Mouse (Mus musculus) heart, postnatal 0 days (tissue): Measurements from ENCODE around the gene Hmgb1. TPM values are rescaled to one million over a fixed set of nuclear protein-coding genes. Genes with fewer than 3 reads are reported as not detected.

Experiments used
- ATAC-seq: fragments of 200-750 bp; cut with Nextera tagmentation; 2 replicates; pipeline ENCODE4 v1.8.0; 2017; ENCODE audit warnings: low read depth, moderate number of reproducible peaks, moderate library complexity; ENCODE audit not compliant: insufficient read depth
- DNase-seq: peaks from one replicate; pipeline ENCODE4 v3.0.0-alpha.2; 2016; ENCODE audit warnings: low spot score
- H3K27ac ChIP-seq: fragments of 300-500 bp; sonication (generic); 2 replicates; pipeline ENCODE4 v1.5.1; 2014; ENCODE audit warnings: low read depth, mild to moderate bottlenecking
- H3K27me3 ChIP-seq: fragments of 300-500 bp; sonication (generic); 2 replicates; pipeline ENCODE4 v1.6.1; 2014; ENCODE audit warnings: low read length, mixed read lengths; ENCODE audit not compliant: control insufficient read depth, insufficient read depth
- H3K36me3 ChIP-seq: fragments of 300-500 bp; sonication (generic); replicated peaks from 2 replicates; pipeline ENCODE4 v1.6.1; 2014; ENCODE audit warnings: low read length, mixed read lengths; ENCODE audit not compliant: control insufficient read depth, insufficient read depth
- H3K4me1 ChIP-seq: fragments of 300-500 bp; sonication (generic); 2 replicates; pipeline ENCODE4 v1.6.1; 2014; ENCODE audit warnings: antibody characterized with exemption; ENCODE audit not compliant: control insufficient read depth, insufficient read depth
- H3K4me2 ChIP-seq: fragments of 300-500 bp; sonication (generic); 2 replicates; pipeline ENCODE4 v1.6.1; 2014; ENCODE audit warnings: low read depth, mild to moderate bottlenecking, low read length, moderate library complexity
- H3K4me3 ChIP-seq: fragments of 300-500 bp; sonication (generic); 2 replicates; pipeline ENCODE4 v1.5.1; 2014; ENCODE audit warnings: low read depth, low read length
- H3K9ac ChIP-seq: fragments of 300-500 bp; sonication (generic); replicated peaks from 2 replicates; pipeline ENCODE4 v1.6.1; 2014; ENCODE audit warnings: low read depth, low read length, mixed read lengths
- H3K9me3 ChIP-seq: fragments of 300-500 bp; sonication (generic); replicated peaks from 2 replicates; pipeline ENCODE4 v1.6.1; 2016; ENCODE audit warnings: low read length; ENCODE audit not compliant: control insufficient read depth
- CTCF ChIP-seq: IDR thresholded peaks from 2 replicates; pipeline ENCODE4 v1.5.1; 2016; ENCODE audit warnings: antibody characterized with exemption, control low read depth, low read depth
- EP300 ChIP-seq: IDR thresholded peaks from 2 replicates; pipeline ENCODE4 v1.6.1; 2016; ENCODE audit warnings: antibody characterized with exemption, low read depth
- WGBS: fragments of 180-500 bp; shearing (Covaris S2); extraction: QIAGEN DNeasy Blood & Tissue Kit; methylation state at CpG from one replicate; pipeline ENCODE4 v1.1.7; 2014; 5-methylcytosine and 5-hydroxymethylcytosine counted together
- polyA plus RNA-seq: library from polyadenylated mRNA; unstranded; fragments of >200 nt; fragmentation: Nextera tagmentation; extraction: Ambion mirVana; gene quantifications from 2 replicates; pipeline ENCODE4 v1.2.1, GENCODE M21; 2015
- total RNA-seq: library from RNA; depleted of rRNA; stranded (reverse); fragments of >200 nt; gene quantifications from 2 replicates; pipeline ENCODE4 v1.2.3, GENCODE M21; 2014; ENCODE audit warnings: low replicate concordance

Gene Hmgb1
- total and polyA plus RNA-seq, 2 experiments from 2014 or later: 107 to 540 TPM

- Histone ChIP-seq H3K9ac (peak overlapping the region; percentile 80), H3K9me3 (no peaks in the 10 kb centered on the region), H3K4me3 (peak overlapping the region; percentile 71), H3K27me3 (no peaks in the 10 kb centered on the region), H3K4me1 (peaks cover 10% of the 10 kb centered on the region), H3K27ac (peak overlapping the region; percentile 99), H3K36me3 (no peaks in the 10 kb centered on the region), H3K4me2 (peak overlapping the region; percentile 67)
- TF ChIP-seq CTCF: no peak
- no peak for TF ChIP-seq EP300
- peak; percentile 36 for ATAC-seq
- peak; percentile 71 for DNase-seq
- WGBS: under 1% methylated on average over 13 of the region's 13 CpGs
These were observed 577 bp downstream of the Hmgb1 start for GRCm38 (mm10) chr5:149183721-149184103.

DNA sequence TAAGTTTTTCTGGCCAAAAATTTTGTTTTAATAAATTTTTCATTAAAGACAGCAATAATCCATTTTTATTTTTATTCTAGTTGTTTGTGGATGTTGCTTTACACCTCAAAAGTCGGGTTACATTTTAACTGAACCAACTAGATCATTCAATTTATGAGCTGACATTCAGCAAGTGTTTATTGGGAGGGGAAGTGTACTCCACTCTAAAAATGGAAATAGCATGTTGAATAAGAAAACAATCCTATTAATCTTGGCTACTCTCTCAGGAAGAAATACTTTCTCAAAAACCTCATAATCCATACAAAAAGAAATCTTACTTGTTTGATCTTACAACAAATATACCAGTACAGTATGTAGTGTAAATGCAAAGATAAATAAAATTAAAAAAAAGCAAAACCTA is 1.2 kb downstream of the Hmgb1 start:
- 32% methylated on average over 1 of the region's 1 CpGs for WGBS
- Histone ChIP-seq H3K4me2 (peak overlapping the region; percentile 67), H3K27ac (peak overlapping the region; percentile 99), H3K9me3 (no peaks in the 10 kb centered on the region), H3K9ac (peak overlapping the region; percentile 80), H3K4me3 (peak overlapping the region; percentile 71), H3K36me3 (no peaks in the 10 kb centered on the region), H3K4me1 (peaks cover 10% of the 10 kb centered on the region), H3K27me3 (no peaks in the 10 kb centered on the region)
- TF ChIP-seq EP300 (no peak), CTCF (no peak)
- ATAC-seq: no peak
- DNase-seq: peak; percentile 8

GRCm38 (mm10) chr5:149182186-149182870 is 2.0 kb downstream of the Hmgb1 start:
- H3K27ac ChIP-seq: no peak overlapping the region
- no peak overlapping the region for H3K9ac ChIP-seq
- DNase-seq: no peak
- no peak overlapping the region for H3K4me3 ChIP-seq
- no peak for TF ChIP-seq CTCF
- no peak for TF ChIP-seq EP300
- H3K9me3 ChIP-seq: no peaks in the 10 kb centered on the region
- H3K27me3 ChIP-seq: no peaks in the 10 kb centered on the region
- no peaks in the 10 kb centered on the region for H3K36me3 ChIP-seq
- peaks cover 10% of the 10 kb centered on the region for H3K4me1 ChIP-seq
- 81% methylated on average over 5 of the region's 5 CpGs for WGBS
- no peak for ATAC-seq
- H3K4me2 ChIP-seq: no peak overlapping the region

- H3K4me3 ChIP-seq: no peak overlapping the region
- DNase-seq (no peak), ATAC-seq (no peak)
- no peak overlapping the region for H3K27ac ChIP-seq
- 0 out of 2 replicates have a peak, but pooled peaks cover 3% of the 10 kb centered on the region for H3K4me1 ChIP-seq
- H3K9ac ChIP-seq: no peak overlapping the region
- H3K36me3 ChIP-seq: no peaks in the 10 kb centered on the region
- no peak overlapping the region for H3K4me2 ChIP-seq
- no peaks in the 10 kb centered on the region for H3K9me3 ChIP-seq
- TF ChIP-seq EP300 (no peak), CTCF (no peak)
- 76% methylated on average over 3 of the region's 3 CpGs for WGBS
- H3K27me3 ChIP-seq: no peaks in the 10 kb centered on the region
These were observed 4.5 kb downstream of the Hmgb1 start for GRCm38 (mm10) chr5:149179826-149180225.

DNA sequence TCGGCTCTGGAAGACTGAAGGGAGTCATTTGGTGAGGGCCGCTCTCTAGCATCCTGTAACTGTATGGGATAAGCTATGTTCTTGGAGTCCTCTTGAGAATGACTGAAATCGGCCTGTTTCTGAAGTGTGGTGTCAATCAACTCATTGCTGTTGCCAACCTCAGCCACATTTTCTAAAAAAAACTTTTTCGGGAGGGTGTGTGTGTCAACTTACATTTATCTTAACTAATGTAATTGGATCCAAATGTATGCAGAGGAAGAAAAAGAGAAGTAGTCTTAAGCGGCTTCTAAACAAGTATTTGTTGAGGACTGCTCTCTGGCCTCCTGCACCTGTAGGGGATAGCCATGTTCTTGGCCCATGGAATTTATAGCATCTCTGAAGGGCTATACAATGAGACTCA is 6.2 kb downstream of the Hmgb1 start:
- ATAC-seq: no peak
- H3K36me3 ChIP-seq: no peaks in the 10 kb centered on the region
- WGBS: 76% methylated on average over 5 of the region's 5 CpGs

DNA sequence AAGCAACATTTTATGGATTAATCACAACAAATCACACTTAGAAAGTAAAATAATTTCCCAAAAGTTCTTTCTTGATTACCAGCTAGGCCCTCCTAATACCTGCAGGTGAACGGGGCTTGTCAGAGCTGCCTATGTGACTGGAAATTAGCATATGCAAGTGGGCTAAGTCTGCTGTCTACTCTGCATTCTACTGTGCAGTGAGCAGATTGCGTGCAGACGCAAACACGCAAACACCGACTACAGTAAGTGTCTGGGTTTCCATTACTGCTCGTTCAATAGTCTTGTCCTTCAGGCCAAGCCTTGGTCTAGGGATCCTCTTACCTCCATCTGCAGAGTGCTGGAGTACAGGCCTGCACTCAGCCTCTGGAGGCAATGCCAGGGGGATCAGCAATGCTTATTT is 8.6 kb downstream of the Hmgb1 start:
- Histone ChIP-seq H3K4me3 (no peak overlapping the region), H3K36me3 (no peaks in the 10 kb centered on the region), H3K9me3 (no peaks in the 10 kb centered on the region), H3K9ac (no peak overlapping the region), H3K4me1 (no peaks in the 10 kb centered on the region), H3K4me2 (no peak overlapping the region), H3K27ac (no peak overlapping the region), H3K27me3 (no peaks in the 10 kb centered on the region)
- ATAC-seq: no peak
- WGBS: 87% methylated on average over 6 of the region's 6 CpGs
- TF ChIP-seq EP300: no peak
- no peak for TF ChIP-seq CTCF
- no peak for DNase-seq

More for the DNA sequence above, 6.2 kb downstream of the Hmgb1 start:
- TF ChIP-seq EP300: no peak
- no peak for TF ChIP-seq CTCF
- no peak overlapping the region for H3K27ac ChIP-seq
- H3K27me3 ChIP-seq: no peaks in the 10 kb centered on the region
- DNase-seq: no peak
- 0 out of 2 replicates have a peak, but pooled peaks cover 3% of the 10 kb centered on the region for H3K4me1 ChIP-seq
- no peaks in the 10 kb centered on the region for H3K9me3 ChIP-seq
- H3K4me2 ChIP-seq: no peak overlapping the region
- H3K4me3 ChIP-seq: no peak overlapping the region
- H3K9ac ChIP-seq: no peak overlapping the region
